10 mouse cellular contexts compared by ENCODE assay signal in genomic region chr12:112542257-112542919, GRCm38 (mm10). TPM values are rescaled to one million over a fixed set of nuclear protein-coding genes. Genes with fewer than 3 reads are reported as not detected.
DNase-seq lines count a peak whose midpoint lies in the region; ATAC-seq and TF ChIP-seq lines count a peak whose summit lies in the region.
"Had no signal": no experiment of that assay in that cellular context is flagged by ENCODE, and none has a peak within 500 bp of the region (broad histone marks: within the 10 kb centered on the region; RNA-seq: fewer than 3 reads in every experiment).

No protein-coding gene starts in this region.

- H3K4me1 ChIP-seq in hindbrain, embryonic 16.5 days (ENCODE audit: control insufficient read depth, insufficient read depth, low read depth, low read length), result peaks cover 25% of the 10 kb centered on the region
- 0 out of 2 replicates have a peak, but pooled peaks cover 3% of the 10 kb centered on the region for H3K4me1 ChIP-seq in stomach, embryonic 16.5 days (ENCODE audit: control insufficient read depth, insufficient read depth, low read length)
- H3K4me1 ChIP-seq: liver, embryonic 15.5 days had no signal

- H3K9me3 ChIP-seq in hindbrain, embryonic 16.5 days (ENCODE audit: control insufficient read depth, low read length), result no peaks in the 10 kb centered on the region
- no peaks in the 10 kb centered on the region for H3K9me3 ChIP-seq in stomach, embryonic 16.5 days (replicated peaks; ENCODE audit: control insufficient read depth, low read length)
- H3K9me3 ChIP-seq: liver, embryonic 15.5 days had no signal

- no peak overlapping the region for H3K4me3 ChIP-seq in layer of hippocampus, adult 2 months
- H3K4me3 ChIP-seq in hindbrain, embryonic 16.5 days (ENCODE audit: low read length), result no peak overlapping the region
- H3K4me3 ChIP-seq in stomach, embryonic 16.5 days (replicated peaks; ENCODE audit: low read length), result no peak overlapping the region
- H3K4me3 ChIP-seq: liver, embryonic 15.5 days; myocyte had no signal

- WGBS in hindbrain, embryonic 16.5 days, result 32% methylated on average over 13 of the region's 13 CpGs
- WGBS in stomach, embryonic 16.5 days, result 57% methylated on average over 13 of the region's 13 CpGs

- TF ChIP-seq CTCF in layer of hippocampus, adult 2 months (conservative IDR thresholded peaks at IDR 0.05), result no peak

- no peaks in the 10 kb centered on the region for H3K27me3 ChIP-seq in hindbrain, embryonic 16.5 days (replicated peaks; ENCODE audit: control insufficient read depth, insufficient read depth, low read length)
- no peaks in the 10 kb centered on the region for H3K27me3 ChIP-seq in stomach, embryonic 16.5 days (ENCODE audit: control insufficient read depth, insufficient read depth, low read length)
- H3K27me3 ChIP-seq: liver, embryonic 15.5 days had no signal

- H3K9ac ChIP-seq in hindbrain, embryonic 16.5 days (ENCODE audit: low read depth, low read length), result peak overlapping the region; percentile 32; the same call in 1 of the 2 replicates
- H3K9ac ChIP-seq in stomach, embryonic 16.5 days (ENCODE audit: low read length), result 0 out of 2 replicates have a peak overlapping the region, but pooled peaks have one; percentile 11
- H3K9ac ChIP-seq: liver, embryonic 15.5 days had no signal

- no peaks in the 10 kb centered on the region for H3K36me3 ChIP-seq in hindbrain, embryonic 16.5 days (ENCODE audit: control insufficient read depth, insufficient read depth, low read length)
- H3K36me3 ChIP-seq in stomach, embryonic 16.5 days (ENCODE audit: control insufficient read depth, insufficient read depth, low read length), result no peaks in the 10 kb centered on the region
- H3K36me3 ChIP-seq: liver, embryonic 15.5 days had no signal

- peak; percentile 25 for ATAC-seq in hindbrain, embryonic 16.5 days
- peak; percentile 31; the same call in 1 of the 2 replicates for ATAC-seq in stomach, embryonic 16.5 days (ENCODE audit: insufficient read depth, low FRiP score)

- no peak for DNase-seq in layer of hippocampus, adult 2 months (ENCODE audit: low spot score in 2 of 2)
- no peak for DNase-seq in layer of hippocampus, adult 9-11 months
- peak; percentile 18 to 38 for DNase-seq in kidney, postnatal 4 days
- no peak for DNase-seq in cerebellum, postnatal 4 days (ENCODE audit: low spot score in 2 of 2)
- DNase-seq in c-Kit-positive CD71-positive TER-119-positive erythroid progenitor cells, embryonic 14.5 days (ENCODE audit: low spot score), result no peak
- DNase-seq in yolk sac, embryonic 10.5 days (ENCODE audit: low spot score), result no peak

- peak overlapping the region; percentile 70 for H3K27ac ChIP-seq in layer of hippocampus, adult 2 months
- peak overlapping the region; percentile 16; the same call in 1 of the 2 replicates for H3K27ac ChIP-seq in hindbrain, embryonic 16.5 days (ENCODE audit: low read depth, low read length)
- H3K27ac ChIP-seq in stomach, embryonic 16.5 days (ENCODE audit: low read length), result no peak overlapping the region
- H3K27ac ChIP-seq: liver, embryonic 15.5 days had no signal

- H3K4me2 ChIP-seq in hindbrain, embryonic 16.5 days (ENCODE audit: low read length), result no peak overlapping the region
- H3K4me2 ChIP-seq in stomach, embryonic 16.5 days (ENCODE audit: low read depth, low read length), result no peak overlapping the region
- H3K4me2 ChIP-seq: liver, embryonic 15.5 days had no signal

RNA-seq across cellular contexts. Expression of gene Tmem179, which starts 25.8 kb away (rescaled TPM):
- 100 to 1,000 TPM; 116 to 121 TPM for total RNA-seq in layer of hippocampus, adult 2 months (2021)
- polyA plus RNA-seq in hindbrain, embryonic 16.5 days (2015; fragmentation: Nextera tagmentation; extraction: Ambion mirVana), result 92.7 and 96.1 TPM in 2 replicates
- polyA plus RNA-seq in stomach, embryonic 16.5 days (2015; fragmentation: Nextera tagmentation; extraction: Ambion mirVana), result 2.4 TPM in 2 replicates

RNA-seq across cellular contexts. Expression of gene Inf2, which starts 46.2 kb away (rescaled TPM):
- total RNA-seq in layer of hippocampus, adult 2 months (2021), result 100 to 1,000 TPM; 131 to 138 TPM
- 1.0 and 1.1 TPM in 2 replicates for polyA plus RNA-seq in hindbrain, embryonic 16.5 days (2015; fragmentation: Nextera tagmentation; extraction: Ambion mirVana)
- polyA plus RNA-seq in stomach, embryonic 16.5 days (2015; fragmentation: Nextera tagmentation; extraction: Ambion mirVana), result 2.9 and 3.9 TPM in 2 replicates

RNA-seq across cellular contexts. Expression of gene A530016L24Rik, which starts 53.1 kb away (rescaled TPM):
- under 1 TPM; 0.13 to 0.25 TPM for total RNA-seq in layer of hippocampus, adult 2 months (2021)
- 0.10 and 0.12 TPM in 2 replicates for polyA plus RNA-seq in hindbrain, embryonic 16.5 days (2015; fragmentation: Nextera tagmentation; extraction: Ambion mirVana)
- 0.19 and 0.22 TPM in 2 replicates for polyA plus RNA-seq in stomach, embryonic 16.5 days (2015; fragmentation: Nextera tagmentation; extraction: Ambion mirVana)
- polyA plus RNA-seq: liver, embryonic 15.5 days had no signal

Comparison
In these comparisons a context has a peak if more than half of its experiments do, and no peak if none do; other contexts are left out.
1. DNase-seq: peak in kidney, postnatal 4 days (2 of 2); none in layer of hippocampus, adult 2 months (0 of 2), layer of hippocampus, adult 9-11 months (single experiment), cerebellum, postnatal 4 days (0 of 2), c-Kit-positive CD71-positive TER-119-positive erythroid progenitor cells, embryonic 14.5 days (single experiment) and yolk sac, embryonic 10.5 days (single experiment).
2. RNA of gene Tmem179, which starts 25.8 kb away (polyA plus RNA-seq): 92.7 to 96.1 TPM in hindbrain, embryonic 16.5 days; 2.4 TPM in stomach, embryonic 16.5 days; every median in the first group is over 10 times any median in the second.